Mouse (Mus musculus) E14TG2a.4 (cell line): ENCODE data around the gene Vmn1r86.

Experiments used
- CTCF ChIP-seq: conservative IDR thresholded peaks from 2 replicates; pipeline ENCODE4 v1.5.1; 2014; ENCODE audit warnings: low read length
- NANOG ChIP-seq: IDR thresholded peaks from 2 replicates; pipeline ENCODE4 v1.6.1; 2014; ENCODE audit warnings: borderline replicate concordance, low read length, mixed read lengths

DNA sequence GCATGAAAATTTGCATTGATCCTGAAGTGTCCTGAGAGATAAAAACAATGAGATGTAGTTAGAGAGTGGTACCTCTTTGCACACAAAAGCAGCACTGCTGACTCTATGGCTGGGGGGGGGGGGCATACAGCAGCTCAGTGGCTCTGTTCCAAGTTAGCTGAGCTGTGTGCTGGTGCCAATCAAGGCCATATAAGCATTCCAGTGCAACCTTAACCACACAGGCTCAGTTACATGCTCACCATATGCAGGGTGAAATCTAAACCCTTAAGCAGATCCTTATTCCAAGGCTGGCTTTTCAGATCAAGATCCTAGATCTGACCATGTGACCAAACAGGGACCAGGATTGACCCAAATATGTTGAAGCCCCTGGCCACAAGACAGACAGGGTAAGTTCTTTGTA is 17.6 kb upstream of the Vmn1r86 start:
- TF ChIP-seq CTCF (no peak), NANOG (no peak)
